Mouse (Mus musculus): ENCODE measurements around the gene Phf13. TPM values are rescaled to one million over a fixed set of nuclear protein-coding genes. Genes with fewer than 3 reads are reported as not detected.
A peak's percentile ranks its signal among the peaks of the same experiment; 100 is the strongest.

Gene Phf13
- total RNA-seq, 1 experiment from 2014 or later, result 19.0 TPM

DNA sequence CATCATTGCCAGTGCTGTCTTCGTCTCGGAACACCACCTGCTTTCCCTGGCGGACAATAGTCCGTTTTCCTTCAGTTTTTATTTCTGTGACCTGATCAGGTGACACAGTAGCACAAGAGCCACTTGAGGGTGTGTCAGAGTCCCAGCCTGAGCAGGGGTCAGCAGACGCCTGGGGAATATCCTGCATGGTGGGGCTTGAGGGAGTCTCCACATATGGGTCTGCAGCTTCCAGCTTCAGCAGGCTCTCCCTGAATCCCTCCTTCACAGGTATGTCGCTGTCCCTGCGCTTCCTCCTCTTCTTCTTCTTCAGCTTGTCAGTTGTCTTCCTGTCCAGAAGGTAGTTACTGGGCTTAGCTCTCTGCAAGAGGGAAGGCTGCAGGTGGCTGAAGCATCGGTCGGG, 4.0 kb downstream of the Phf13 start:
- DNase-seq, result no peak

DNA sequence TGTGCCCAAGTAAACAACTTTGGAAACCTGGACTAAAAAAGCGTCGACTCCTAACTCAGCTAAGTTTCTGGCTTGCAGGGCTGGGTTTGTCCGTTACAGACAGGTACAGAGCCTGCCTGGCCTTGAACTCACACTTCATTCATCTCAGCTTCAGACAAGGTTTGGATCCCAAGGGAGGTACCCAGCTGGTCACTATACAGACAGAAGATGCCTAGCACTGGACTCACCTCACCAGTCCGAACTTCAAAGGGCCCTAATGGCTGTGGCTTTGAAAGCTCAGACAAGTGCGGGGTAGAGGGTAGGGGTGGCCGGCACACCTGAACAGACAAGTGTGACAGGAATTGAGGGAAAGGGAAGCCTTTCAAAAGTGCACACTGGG, 7.0 kb downstream of the Phf13 start:
- DNase-seq, result no peak

DNA sequence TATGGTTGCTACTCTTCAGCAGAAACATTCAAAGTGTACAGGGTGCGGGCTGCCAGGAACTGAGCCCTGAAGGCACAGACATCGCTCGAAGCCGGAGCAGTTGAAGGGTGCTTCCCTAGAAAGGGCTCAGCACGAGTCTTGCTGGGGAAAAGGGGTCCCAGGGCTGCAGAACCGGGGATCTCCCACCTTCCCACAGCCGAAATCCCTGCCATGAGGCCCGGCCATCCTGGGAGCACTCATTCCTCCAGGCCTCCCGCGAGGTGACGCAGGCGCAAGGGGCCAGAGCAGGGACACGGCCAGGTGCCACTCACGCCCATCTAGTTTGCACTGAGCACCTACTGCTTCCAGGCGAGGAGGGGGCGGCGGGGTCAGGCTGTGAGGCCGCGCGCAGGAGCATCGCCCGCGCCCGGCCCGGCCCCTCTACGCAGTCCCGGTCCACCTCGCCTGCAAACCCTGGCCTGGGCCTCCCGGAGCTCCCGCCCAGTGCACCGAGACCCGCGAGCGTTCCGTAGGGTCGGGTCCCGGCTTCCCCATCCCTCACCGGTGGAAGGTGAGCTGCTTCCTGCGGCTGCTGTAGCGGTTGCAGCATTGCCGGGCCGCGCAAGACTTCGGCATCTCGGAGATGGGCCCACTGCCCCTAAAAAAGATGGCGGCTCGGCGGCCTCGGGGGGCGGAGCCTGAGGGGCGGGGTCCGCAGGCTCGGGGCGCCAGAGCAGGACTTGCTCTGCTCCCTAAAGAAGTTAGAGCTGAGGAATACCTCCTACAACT, 7.5 kb downstream of the Phf13 start, which contains the start of gene Thap3:
Thap3 (minus strand) TSS at position 656 of the 768 bp plus-strand sequence.
- DNase-seq, result peak; percentile 87

DNA sequence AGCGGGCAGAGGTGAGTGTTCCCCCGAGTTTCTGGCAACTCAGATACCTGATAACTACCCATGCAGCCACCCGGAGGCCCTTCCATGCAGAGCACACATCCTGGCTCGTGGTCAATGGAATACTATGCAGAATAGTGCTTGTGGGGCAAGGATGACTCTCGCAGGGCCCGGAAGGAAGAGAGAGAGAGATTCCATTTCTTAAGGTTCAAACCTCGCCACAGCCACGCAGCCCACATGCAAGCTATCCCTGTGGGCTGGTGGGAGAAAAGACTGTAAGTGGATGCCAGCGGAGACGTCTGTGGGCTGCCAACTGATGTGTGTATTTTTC, 8.1 kb downstream of the Phf13 start:
- no peak for DNase-seq

DNA sequence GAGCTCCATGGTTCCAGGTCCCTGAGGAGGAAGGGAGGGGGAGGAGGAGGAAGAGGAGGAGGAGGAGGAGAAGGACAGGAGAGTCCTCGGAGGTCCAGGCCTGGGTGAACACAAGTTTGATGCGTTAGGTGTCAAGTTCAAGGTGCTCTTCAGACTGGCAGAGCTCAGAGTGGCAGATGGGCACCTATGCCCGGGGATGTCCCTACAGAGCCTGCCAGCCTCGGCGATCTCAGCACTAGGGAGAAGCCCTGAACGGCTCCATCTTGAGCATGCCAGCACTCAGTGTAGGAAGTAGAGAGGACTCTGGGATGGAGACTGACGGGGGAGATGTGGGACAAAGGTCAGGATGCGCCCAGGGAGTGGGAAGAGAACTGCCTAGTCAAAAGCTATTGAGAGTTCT, 9.4 kb downstream of the Phf13 start:
- DNase-seq, result no peak

DNA sequence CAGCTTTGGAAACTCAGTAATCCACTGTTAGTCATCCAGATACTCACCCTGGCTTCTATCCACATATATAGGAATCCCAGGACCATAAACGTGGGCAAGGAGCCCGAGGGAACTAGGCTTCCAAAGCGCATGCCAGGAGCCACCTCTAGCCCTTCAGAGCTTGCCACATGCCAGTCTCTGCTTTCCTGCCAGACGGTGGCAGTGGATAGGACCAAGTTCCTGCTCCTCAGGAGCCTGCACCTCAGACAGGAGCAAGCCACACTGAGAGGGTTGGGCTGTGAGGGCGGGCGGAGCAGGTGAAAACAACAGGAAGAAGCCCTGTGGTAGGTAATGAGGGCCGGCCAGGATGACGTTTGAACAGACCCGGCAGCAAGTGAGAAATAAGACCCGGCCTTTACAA, 10.2 kb downstream of the Phf13 start:
- no peak for DNase-seq

DNA sequence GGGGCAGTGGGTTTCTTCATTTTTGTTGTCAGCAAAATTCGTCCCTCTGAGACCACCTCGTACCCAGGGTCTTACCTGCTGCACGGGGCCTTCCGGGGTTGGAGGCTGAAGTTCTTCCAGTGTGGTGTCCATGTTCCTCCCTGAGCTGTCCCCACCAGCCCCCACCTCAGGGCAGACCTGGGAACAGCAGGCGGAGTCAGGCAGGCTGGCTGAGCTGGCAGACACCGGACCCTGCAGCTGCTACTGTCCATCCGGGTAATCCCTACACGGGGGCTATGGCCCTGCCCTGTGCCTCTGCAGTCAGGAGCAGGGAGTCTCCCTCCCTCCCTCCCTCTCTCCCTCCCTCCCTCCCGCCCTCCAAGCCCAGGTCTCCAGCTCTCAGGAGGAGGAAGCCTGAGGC, 12.5 kb downstream of the Phf13 start:
- DNase-seq, result no peak

DNA sequence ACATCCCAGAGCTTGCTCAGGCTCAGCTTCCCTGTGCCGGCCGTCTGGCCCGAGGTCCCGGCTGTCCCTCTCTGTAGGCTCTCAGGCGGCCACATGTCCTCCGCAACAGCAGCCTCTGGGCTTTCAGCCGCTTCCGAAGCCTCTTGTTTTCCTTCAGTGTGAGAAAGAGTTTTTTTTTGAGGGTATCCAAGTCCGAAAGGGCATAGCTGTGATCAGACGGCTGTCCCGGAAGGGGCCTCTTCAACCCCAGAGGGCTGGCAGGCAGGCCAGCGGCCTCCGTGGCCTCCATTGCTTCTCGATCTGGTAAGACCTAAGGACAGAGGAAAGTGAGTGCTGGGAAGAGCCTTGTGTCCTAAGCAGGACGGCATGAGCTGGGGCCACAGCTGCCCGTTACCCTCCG, 13.0 kb downstream of the Phf13 start:
- no peak for DNase-seq

DNA sequence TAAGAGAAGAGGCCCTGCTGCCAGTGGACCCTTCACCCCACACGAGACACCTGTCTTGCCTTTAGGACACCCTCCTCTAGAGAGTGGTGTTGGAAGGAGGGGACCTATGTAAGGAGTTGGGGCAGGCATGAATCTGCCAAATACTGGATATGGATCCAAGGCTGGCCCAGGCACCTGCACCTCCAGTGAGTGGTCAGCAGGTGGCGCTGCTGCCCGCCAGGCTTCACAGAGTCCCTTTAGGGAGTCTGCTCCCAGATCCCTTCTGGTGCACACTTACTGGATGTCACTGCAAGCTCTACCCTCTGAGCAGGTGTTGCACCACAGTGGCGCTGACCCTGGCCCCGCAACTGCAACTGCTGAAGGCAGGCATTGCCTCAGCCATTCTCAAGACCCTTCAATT, 14.7 kb downstream of the Phf13 start:
- peak; percentile 83 for DNase-seq

DNA sequence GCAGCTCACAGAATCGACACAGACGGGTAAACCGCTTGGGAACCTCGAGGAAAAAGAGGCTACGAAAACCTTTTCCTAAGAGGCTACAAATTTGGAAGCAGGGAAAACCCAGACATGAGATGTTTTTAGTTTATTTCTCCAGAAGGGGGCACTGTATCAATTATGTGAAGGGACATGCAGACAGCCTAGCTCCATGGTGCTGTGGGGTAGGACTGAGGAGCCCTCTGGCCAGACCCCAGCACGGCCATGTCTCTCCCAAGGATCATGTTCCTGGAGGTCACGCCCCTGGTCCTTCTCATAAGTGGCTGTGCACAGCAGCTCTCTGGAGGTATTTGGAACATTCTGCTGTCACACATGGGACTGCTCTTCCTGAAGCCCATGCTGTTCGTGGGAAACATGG, 15.4 kb downstream of the Phf13 start:
- DNase-seq, result no peak

DNA sequence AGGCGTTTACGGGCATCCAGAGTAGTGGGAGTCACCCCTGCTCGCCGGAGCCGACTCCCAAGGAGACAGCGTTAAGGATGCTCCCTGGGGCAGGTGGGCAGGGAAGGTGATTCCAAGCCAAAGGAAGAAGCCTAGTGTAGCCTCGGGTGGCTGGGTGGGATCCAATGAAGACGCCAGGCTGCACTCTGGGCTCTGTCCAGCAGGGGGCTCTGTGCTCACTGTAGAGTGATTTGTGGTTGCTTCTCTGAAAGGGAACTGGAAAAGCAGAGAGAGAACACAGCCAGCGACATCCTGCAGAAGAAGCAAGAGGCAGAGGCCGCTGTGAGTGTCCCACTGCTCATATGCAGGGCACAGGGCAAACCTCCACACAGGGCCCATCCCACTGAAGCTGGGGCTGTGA, 18.3 kb downstream of the Phf13 start:
- DNase-seq, result peak; percentile 84

DNA sequence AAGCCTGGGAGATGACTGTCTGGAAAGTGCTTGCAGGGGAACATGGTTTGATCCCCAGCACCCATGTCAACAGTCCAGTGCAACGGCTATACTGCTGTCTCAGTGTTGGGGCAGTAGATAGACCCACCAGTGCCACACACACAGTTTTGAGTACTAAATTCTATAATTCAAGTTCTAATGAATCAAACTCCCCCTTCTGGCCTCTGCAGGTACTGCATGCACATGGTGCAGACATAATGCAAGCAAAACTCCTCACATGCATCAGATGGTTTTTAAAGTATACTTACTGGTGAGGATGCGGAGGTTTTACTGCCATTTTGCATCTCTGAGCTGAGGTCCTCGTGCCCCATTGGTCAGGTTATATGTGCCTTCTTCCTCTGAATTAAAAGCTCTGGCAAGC, 20.6 kb downstream of the Phf13 start:
- peak; percentile 31 for DNase-seq

DNA sequence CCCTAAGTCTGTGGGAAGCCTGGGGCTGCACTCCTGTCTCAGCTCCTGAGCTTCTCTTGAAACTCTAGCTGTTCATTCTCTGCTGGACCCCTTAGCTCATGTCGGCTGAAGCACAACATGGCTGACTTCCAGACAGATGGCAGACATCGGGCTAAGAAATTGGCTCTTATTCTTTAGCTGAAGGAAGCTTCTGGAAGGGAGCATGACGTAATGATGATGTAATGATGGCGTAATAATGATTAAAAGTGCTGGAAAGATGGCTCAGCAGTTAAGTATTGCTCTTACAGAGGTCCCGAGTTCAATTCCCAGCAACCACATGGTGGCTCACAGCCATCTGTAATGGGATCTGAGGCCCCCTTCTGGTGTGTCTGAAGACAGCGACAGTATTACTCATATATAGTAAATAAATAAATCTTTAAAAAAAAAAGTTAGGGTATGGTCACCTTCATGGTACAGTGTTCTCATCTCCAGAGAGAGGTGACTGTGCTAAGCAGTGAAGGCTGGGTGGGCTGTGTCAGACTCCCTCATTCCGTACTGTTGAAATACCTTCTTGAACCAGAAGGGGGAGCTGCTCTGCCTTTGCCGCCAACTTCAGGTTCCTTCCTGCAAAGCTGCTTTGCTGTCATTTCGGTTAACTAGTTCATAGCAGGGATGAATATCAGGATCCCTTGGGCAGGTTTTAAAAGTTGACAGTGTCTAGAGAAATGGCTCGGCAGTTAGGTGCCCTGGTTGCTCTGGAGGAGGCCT, 23.7 kb downstream of the Phf13 start:
- no peak for DNase-seq

DNA sequence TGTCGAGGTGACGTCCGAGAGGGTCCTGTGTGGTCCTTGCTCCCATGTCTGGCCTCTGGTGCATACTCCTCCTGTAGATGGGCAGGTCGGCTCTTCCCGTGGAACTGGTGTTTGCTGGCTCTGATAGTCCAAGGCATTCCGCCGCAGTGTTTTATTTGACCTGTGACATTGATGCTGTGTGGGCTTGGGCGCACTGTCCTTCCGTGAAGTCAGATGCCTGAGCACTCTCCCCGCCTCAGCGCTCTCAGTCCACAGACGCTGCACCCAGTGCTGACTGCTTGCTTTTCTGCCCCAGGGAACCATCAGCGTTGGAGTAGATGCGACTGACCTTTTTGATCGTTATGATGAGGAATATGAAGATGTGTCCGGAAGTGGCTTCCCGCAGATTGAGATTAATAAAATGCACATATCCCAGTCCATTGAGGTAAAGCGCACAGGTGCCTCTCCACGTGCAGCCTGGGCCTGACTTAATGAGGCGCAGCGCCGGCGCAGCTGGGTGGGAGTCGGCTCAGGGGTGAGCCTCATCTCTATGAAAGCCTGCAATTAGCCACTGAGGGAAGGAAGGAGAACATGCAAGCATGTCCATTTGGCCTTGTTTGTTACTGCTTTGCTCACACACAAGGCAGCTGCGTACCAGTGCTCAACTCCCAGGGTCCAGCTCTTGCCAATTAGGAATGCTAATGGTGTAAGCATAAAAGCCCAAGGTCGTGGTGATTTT, 27.7 kb downstream of the Phf13 start:
- no peak for DNase-seq

DNA sequence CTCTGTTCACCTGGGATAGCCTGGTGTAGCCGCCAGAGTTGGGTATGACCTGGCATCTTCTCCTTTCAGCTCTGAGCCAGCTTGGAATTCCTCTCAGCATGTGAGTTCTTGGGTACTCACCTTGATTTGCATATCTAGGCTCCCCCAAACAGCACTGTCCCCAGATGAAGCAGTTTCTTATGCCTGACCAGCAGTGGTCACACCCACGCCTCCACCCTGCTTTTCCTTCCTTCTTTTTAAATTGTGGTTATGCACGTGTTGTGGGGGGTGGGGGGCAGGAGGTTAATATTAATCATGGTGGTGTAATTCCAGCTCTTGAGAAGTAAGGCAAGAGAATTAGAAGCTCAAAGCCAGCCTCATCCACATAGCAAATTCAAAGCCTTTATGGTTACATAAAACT, 33.2 kb downstream of the Phf13 start:
- DNase-seq, result no peak

DNA sequence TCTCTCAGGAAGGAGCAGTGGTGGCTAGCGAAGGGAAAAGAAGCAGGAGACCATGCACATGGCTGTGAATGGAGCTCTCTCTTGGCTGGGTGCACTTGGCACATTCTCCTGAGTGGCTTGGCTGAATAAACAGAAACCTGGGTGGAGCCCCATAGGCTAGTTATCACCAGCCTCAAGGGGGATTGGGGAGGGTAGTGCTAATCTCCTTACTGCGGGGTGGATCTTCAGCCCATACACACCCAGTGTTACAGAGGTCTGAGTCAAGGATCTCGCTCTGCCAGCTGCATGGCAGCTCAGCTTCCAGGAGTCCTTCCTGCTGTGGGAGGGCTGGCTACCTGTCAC, 35.6 kb downstream of the Phf13 start:
- no peak for DNase-seq

DNA sequence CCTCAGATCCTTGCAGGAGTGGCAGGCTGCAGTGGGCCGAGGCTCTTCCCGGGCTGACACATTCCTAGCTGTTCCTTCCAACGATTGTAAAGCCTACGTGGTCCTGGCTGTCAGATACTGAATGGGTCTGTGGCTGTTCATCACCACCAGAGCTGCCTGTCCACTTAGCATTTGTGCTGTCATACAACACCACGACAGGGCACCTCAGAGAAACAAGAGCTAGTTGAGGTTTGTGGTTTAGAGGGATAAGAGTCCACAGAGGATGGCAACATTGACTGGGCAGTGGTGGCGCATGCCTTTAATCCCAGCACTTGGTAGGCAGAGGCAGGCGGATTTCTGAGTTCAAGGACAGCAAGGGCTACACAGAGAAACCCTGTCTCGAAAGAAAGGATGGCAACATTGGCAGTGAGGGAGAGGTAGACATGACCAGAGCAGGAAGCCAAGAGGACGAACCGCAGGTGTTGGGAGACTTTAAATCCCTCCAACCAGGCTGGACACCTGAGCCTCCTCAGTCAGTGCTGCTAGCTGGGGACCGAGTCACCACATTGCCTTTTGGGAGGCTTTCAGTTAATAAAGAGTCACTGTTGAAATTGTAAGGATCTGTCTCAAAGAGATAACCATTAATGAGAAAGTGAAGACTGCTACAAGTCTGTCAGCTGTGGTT, 36.1 kb downstream of the Phf13 start:
- DNase-seq, result no peak

DNA sequence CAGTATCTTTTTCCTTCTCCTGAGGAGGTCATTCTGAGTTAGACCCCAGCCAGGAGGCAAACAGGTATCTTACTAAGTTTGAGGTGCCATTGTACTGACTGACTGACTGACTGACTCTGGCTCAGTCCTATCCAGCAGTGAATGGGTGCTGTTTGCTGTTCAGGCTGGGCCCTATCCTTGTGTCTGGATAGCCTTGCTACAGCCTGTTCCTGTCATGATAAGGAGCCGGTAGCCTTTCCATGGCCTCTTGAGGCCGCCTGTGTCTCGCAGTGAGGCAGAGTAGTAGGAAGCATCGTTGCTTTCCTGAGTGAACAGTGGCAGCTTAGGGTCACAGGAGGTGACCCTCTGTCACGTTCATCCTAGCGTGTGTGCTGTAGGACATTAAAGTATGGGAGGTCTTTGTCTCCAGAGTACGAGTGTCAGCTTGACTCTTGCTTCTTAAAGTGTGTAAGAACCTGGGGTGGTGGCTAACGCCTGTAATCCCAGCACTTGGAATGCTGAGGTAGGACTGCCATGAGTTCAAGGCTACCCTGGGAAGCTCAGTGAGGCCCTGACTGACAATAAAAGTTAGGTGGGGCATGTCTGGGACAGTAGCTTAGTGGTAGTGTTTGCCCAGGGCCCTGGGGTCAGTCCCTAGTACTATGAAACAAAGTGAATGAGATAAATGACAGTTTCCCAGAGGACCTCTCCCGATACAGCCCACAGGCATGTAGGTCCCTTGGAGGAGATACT, 38.3 kb downstream of the Phf13 start:
- no peak for DNase-seq

DNA sequence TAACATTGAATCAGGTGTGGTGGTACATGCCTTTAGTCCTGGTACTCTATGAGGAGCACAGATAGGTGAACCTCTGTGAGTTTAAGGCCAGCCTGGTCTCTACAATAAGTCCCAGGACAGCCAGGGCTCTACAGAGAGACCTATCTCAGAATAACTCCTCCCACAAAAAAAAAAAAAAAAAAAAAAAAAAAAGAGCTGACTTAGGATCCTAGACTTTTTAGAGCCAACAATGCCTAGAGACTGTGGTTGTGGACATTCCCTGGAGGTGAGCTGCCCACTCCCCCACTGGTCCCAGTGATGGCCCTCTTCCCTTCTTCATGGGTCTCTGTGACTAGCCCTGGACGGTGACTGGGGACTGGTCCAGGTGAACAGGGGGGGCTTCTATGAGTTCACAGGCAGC, 40.3 kb downstream of the Phf13 start:
- no peak for DNase-seq

DNA sequence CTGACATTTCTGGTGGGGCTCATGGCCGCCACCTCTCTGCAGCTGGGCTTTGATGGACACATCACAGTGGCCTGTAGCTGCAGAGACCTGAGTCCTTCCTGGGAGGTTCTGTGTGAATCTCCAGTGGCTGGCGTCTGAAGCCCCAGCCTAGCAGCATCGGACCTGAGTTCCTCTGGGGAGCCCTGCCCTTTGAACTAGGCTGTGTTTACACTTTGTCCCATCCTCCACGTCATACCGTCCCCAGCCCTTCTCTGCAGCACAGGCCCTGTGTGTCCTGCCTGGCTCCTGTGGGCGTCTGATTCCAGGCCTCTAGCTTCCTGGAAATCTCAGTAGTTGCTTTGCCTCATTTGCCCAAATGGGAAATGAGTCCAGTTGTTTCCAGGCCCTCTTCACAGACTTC, 42.8 kb downstream of the Phf13 start:
- DNase-seq, result no peak

DNA sequence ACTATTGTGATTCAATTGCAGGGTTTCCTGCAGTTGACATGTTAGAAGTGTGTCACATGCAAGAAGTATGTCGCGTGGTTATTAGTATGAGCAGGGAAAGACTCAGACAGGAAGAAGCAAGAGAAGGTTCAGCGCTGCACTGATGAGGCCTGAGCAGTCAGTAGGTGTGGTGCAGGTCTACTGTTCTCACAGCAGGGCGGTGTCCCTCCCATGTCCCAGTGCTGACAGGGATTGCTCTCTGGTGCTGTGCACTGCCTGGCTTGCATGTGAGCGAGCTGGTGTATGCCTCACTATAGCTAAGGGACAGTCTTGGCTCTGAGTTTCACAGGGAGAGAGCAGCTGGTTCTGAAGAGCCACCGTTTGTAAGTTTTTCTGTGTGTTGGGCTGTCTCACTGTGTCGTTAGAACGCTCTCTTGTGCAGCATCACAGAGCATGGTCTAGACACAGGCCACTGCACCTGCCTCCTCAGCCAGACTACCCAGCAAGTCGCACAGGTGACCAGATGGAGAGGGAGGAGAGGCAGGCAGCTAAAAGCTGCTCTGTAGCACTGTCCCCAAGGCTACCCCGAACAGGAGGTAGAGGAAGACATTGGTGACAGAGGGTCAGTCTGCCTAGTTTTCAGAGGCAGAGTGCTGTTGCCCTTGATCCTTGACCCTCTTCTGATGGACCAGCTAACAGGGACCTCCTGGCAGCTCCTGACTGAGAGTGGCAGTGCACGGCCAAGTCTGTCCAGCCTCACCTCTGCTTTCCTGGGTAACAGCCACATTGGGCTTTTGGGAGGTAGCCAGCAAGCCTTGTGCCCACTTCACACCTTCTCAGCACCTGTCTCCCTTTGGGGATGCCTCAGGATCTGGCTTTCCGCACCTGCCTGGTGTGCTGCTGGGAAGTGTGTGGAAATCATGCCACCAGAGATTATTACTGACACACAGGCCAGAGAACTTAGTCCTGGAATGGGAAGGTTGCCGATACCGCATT, 47.3 kb downstream of the Phf13 start:
- no peak for DNase-seq
